Mouse (Mus musculus): Measurements from ENCODE around the gene Mtfr1l. TPM values are rescaled to one million over a fixed set of nuclear protein-coding genes. Genes with fewer than 3 reads are reported as not detected.
A peak's percentile ranks its signal among the peaks of the same experiment; 100 is the strongest.
"Not testable (repeated sequence)": the region's sequence is repeated elsewhere in the genome, so short reads cannot be mapped to it uniquely, and the experiment has no call there.

Gene Mtfr1l
- total RNA-seq, 2 experiments from 2014 or later, result 69.3 to 72.5 TPM

DNA sequence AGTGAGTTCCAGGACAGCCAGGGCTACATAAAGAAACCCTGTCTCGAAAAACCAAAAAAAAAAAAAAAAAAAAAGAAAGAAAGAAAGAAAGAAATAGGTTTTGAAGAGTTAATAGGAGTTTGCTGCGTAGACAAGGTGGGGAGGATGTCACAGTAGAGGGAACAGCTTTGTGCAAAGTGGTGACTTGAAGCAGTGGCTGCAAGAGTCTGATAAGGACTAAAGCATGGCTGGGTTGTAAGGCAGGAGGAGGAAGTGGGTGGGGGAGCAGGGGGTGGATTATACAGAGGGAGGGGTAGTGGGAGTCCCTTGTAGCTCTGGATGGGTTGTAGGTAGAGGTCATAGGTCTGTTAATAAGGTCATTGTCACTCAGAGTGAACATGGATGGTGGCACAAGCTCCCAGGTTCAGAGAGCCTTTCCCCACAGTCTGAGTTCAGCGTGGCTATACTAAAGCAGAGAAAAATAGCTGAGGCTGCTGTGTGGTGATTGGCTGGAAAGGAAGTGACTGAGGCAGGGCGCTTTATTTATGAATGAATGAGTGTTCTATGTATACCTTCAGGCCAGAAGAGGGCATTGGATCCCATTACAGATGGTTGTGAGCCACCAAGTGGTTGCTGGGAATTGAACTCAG, 29.1 kb downstream of the Mtfr1l start:
- no peak for DNase-seq (ENCODE audit: low spot score in 2 of 2)
- no peak overlapping the region for H3K27ac ChIP-seq
- no peak for TF ChIP-seq CTCF (conservative IDR thresholded peaks at IDR 0.05)
- H3K4me3 ChIP-seq, result no peak overlapping the region

DNA sequence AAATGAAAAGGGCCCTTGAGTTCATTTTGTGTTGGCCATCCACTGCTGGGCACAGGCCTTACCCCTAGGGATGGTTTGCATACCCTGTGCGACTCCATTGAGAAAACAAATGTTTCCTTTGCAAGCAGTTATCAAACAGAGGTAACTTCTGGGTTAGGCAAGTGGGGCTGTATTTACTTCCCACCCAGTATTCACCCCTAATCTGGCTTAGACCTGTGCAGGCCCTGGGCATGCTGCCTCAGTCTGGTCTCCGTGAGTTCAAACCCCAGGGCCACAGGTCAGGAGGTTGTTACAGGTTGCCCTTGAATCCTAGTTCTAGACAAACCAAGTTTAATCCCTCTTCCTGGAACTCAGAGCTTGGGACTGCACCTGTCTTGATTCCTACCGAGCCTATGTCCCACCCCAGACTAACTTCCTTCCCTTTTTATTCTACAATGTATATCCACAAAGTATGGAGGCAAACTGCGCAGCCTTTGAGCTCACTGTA, 29.8 kb downstream of the Mtfr1l start:
- TF ChIP-seq CTCF (conservative IDR thresholded peaks at IDR 0.05), result no peak
- DNase-seq (ENCODE audit: low spot score in 2 of 2), result no peak
- Histone ChIP-seq H3K27ac (no peak overlapping the region), H3K4me3 (no peak overlapping the region)

DNA sequence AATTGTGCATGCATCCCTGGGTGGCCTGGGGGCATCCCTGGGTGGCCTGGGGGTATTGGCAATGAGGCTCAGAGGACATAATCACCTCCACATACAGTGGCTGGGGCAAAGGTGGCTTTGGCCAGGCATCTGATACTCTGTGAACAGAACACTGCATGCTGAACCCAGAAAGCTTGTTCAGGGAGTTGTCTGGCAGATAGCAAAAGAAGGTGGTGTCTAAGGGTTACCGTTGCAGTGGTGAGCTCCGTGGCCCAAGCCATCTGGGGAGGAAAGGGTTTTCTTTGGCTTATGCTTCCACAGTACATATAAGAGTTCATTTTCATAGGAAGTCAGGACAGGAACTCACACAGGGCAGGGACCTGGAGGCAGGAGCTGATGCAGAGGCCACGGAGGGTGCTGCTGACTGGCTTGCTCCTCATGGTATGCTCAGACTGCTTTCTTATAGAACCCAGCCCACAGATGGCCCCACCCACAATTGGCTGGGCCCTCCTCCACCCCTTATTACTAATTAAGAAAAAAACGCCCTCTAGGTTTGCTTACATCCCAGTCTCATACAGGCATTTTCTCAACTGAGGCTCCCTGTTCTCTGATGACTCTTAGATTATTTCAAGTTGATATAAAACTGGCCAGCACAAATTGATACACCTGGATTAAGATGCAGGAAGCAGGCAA, 31.4 kb downstream of the Mtfr1l start:
- no peak for TF ChIP-seq CTCF (conservative IDR thresholded peaks at IDR 0.05)
- Histone ChIP-seq H3K4me3 (no peak overlapping the region), H3K27ac (no peak overlapping the region)
- no peak for DNase-seq (ENCODE audit: low spot score in 2 of 2)

DNA sequence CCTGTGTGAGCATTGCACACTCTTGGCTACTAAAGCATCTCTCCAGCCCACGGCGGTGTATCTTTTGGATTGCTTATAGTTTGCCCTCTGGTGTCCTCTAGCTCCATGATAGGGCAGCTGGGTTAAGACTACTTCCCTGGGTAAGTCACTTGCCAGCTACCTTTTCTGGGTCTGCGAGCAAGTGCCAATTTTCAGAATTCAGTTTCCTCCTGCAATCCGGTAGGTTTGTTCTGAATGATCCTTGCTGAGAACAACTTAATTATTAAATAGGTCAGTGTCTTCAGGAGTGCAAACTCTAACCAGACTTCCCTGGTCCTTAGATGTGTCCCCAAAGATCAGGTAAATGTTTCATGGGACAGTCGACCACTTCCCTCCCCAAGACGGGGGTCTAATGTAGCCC, 34.1 kb downstream of the Mtfr1l start:
- Histone ChIP-seq H3K27ac (no peak overlapping the region), H3K4me3 (no peak overlapping the region)
- no peak for DNase-seq (ENCODE audit: low spot score in 2 of 2)
- TF ChIP-seq CTCF (conservative IDR thresholded peaks at IDR 0.05), result no peak

DNA sequence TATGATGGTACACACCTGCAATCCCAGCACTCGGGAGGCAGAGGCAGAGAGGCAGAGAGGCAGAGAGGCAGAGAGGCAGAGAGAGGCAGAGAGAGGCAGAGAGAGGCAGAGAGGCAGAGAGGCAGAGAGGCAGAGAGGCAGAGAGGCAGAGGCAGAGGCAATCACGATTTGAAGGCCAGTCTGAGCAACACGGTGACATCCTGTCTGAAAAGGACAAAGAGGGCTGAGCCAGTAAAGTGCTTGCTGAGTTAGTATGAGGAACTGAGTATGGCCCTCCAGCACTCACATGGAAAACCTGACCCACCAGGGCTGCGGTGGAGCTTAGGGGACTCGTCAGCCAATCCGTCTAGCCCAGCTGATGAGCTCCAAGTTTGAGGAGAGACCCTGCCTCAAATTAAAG, 36.2 kb downstream of the Mtfr1l start:
- DNase-seq (ENCODE audit: low spot score in 2 of 2); H3K4me3 ChIP-seq: not testable (repeated sequence)
- peak overlapping the region; percentile 43; the same call in 1 of the 2 replicates for H3K27ac ChIP-seq

DNA sequence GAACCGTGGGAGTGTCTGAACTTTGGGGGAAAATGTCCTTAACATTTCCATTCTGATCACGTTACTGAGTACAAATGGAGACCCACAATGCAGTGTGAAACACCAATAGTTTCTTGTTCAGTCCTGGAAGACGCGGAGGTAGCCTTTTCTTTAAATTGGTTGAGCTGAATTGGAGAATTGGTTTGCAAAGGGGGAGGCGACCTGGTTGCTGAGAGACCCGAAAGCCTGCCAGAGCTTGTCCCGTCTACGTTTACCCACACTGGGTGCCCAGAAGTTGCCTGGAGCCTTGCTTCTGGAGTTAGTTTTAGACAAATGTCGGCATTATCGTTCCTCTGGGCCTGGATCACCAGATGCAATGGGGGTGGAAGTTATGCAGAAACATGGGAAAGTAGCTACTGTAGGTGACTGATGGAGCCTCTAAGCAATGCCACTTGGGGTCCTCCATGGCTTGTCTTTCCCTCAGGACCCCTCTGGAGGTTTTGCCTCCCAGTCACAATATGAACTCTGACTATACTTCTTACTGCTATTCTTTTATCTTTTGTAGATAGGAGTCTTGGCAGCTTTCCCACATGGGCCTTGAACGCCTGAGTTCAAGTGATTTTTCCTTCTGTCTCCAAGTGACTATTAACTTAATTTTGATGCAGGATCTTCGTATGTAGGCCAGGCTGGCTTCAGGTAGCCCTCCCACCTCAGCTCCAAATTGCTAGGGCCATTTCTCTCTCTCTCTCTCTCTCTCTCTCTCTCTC, 37.0 kb downstream of the Mtfr1l start:
- peak overlapping the region; percentile 98 for H3K27ac ChIP-seq
- DNase-seq (ENCODE audit: low spot score in 2 of 2), result peak in 1 of 2 experiments; percentile 74
- peak overlapping the region; percentile 80 for H3K4me3 ChIP-seq
- TF ChIP-seq CTCF (conservative IDR thresholded peaks at IDR 0.05), result no peak

DNA sequence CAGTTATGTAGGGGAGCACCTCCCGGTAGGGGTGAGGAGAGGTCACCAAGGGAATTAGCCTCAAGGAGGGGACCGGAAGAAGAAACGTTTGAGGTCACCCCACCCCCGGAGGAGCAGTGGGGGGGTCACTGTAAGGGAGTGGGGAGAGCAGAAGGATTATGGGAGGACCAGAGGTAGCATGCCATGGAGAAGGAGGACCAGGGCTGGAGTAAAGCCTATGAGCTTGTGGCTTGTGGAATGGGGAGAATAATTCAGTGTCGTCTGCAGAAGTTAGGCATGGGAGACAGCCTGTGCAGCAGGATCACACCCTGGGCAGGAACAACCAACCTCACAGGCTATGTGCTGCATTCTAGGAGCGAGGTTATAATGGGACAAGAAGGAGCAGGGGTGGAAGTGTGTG, 38.0 kb downstream of the Mtfr1l start:
- H3K4me3 ChIP-seq, result peak overlapping the region; percentile 80
- peak overlapping the region; percentile 98 for H3K27ac ChIP-seq
- no peak for DNase-seq (ENCODE audit: low spot score in 2 of 2)
- TF ChIP-seq CTCF (conservative IDR thresholded peaks at IDR 0.05), result no peak

DNA sequence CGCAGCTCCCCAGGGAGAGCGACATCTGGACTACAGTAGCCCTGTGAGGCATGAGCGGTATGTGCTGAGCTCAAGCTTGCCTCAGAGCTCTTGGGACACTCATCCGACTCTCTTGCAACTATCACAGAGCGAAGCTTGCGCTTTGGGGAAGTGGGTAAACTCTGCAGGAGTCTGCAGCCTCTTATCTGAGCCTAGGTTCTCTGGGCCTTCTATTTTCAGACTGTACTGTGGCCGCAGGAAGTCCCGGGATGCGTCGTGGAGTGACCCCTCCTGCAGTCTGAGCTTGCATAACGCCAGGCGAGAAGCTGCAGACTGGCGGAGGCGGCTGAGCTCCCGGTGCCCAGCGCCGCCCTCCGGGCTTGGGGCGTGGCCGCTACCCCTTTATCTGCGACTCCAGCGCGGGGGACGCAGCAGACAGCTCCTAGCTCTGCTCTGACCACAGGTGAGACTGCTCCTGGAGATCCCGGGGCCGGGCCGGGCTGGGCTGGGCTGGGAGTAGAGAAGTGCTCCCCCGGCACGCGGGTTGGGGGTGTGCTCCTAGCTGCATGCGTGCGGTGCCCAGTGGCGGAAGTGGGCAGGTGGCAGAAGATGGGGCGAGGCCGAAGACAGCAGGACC, 38.5 kb downstream of the Mtfr1l start, which contains the start of gene Paqr7:
TSS of gene Paqr7 (plus strand) at position 103 of the 616 bp plus-strand sequence.
- DNase-seq (ENCODE audit: low spot score in 2 of 2), result peak; percentile 71 to 80
- H3K27ac ChIP-seq, result peak within 1 kb of the TSS; percentile 98
- TF ChIP-seq CTCF (conservative IDR thresholded peaks at IDR 0.05), result peak; percentile 34

DNA sequence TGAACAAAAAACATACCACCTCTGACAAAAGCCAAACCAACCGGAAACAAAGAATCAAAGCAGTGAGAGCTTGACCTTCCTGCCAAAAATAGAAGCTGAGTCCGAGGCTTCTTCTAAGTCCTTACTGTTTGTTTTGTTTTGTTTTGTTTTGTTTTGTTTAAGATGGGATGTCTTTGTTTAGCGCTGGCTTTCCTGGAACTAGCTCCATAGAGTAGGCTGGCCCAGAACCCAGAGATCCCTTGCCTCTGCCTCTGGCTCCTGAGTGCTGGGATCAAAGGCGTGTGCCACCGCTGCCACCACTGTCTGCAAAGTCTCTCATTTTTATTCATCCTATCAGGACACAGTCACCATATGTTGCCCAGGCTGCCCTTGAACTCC, 39.7 kb downstream of the Mtfr1l start:
- no peak for DNase-seq (ENCODE audit: low spot score in 2 of 2)
- Histone ChIP-seq H3K4me3 (no peak overlapping the region), H3K27ac (peak overlapping the region; percentile 98)
- TF ChIP-seq CTCF (conservative IDR thresholded peaks at IDR 0.05), result no peak

More for the DNA sequence above, 38.5 kb downstream of the Mtfr1l start, which contains the start of gene Paqr7:
- peak within 1 kb of the TSS; percentile 80 for H3K4me3 ChIP-seq

DNA sequence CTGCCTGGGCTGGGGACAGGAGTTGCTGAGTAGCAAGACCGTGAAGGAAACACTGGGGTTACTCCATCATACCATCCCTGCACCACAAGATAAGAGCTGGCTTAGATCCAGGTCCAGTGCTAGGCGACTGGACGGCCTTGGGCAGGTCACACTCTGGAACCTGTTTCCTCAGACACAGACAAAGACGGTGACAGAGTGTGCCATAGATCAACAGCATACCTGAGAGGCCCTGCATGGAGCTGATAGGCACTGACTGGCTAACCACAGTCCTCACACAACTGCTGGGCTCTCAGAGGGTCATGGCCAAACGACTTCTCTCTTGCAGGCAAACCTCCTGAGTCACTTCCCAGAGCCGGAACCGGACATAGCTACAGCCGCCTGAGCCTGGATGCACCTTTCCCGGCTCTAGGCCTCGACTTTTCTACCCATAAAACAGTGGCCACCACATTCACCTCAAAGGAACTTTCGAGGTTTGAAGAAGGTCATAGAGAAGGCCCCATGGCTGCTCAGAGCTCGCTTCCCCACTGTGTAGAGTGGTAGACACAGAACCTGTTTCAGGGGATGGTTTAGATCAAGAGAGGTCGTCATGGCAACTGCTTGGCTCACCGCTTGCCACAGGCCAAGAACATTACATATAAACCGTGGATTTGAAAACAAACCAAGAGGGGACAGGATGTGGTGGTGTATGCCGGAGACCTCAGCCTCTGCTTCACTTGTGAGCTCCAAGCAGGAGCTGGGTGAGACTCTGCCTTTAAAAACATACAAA, 40.2 kb downstream of the Mtfr1l start:
- no peak for TF ChIP-seq CTCF (conservative IDR thresholded peaks at IDR 0.05)
- no peak for DNase-seq (ENCODE audit: low spot score in 2 of 2)
- H3K27ac ChIP-seq, result peak overlapping the region; percentile 98
- H3K4me3 ChIP-seq, result no peak overlapping the region

DNA sequence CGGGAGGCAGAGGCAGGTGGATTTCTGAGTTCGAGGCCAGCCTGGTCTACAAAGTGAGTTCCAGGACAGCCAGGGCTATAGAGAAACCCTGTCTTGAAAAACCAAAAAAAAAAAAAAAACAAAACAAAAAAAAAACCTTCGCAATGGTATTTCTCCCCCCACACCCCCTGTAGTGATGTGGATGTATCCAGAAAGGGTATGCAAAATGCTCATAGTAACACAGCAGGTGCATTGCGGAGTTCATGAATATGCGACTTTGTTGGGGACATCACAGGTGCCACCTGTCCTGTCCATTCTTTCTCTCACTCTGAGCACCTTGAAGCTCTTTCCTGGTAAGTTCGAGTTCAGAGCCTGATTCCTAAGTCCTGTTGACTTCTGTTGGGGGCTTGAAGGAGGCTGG, 41.0 kb downstream of the Mtfr1l start:
- H3K4me3 ChIP-seq; DNase-seq (ENCODE audit: low spot score in 2 of 2): not testable (repeated sequence)
- peak overlapping the region; percentile 98; the same call in 1 of the 2 replicates for H3K27ac ChIP-seq

DNA sequence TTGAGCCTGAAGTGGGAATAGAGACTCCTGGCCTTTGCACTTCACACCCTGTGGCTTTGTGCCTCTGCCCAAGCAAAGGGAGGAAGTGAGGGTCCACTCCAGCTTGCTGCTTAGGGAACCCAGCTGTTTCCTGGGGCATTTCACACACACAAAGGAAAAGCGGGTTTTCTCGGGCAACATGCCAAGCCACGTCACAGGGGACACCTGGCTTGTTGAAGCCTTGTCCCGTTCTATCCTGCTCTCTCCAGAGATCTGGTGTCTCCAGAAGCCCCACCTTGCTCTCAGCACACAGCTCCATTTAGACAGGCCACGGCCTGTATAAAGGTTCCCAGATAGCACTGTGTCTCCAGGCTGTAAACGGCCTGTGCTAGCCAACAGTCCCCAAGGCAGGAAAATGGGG, 43.5 kb downstream of the Mtfr1l start:
- H3K27ac ChIP-seq, result no peak overlapping the region
- no peak overlapping the region for H3K4me3 ChIP-seq
- no peak for TF ChIP-seq CTCF (conservative IDR thresholded peaks at IDR 0.05)
- DNase-seq (ENCODE audit: low spot score in 2 of 2), result no peak

Data from layer of hippocampus, adult 2 months (tissue).